Mouse (Mus musculus) hindbrain, embryonic 11.5 days (tissue): ENCODE measurements at regions not wholly inside any gene's neighbourhood (a gene's known extent, or its start where the extent isn't known, plus 50 kb on each side); places are given as distances from the start of the nearest gene placed in this dataset.
A peak's percentile ranks its signal among the peaks of the same experiment; 100 is the strongest.

ENCODE experiments used
- ATAC-seq: fragments of 200-750 bp; cut with Nextera tagmentation; 2 replicates; pipeline ENCODE4 v1.8.0; 2017; ENCODE audit warnings: mild to moderate bottlenecking, moderate TSS enrichment, moderate library complexity; ENCODE audit not compliant: low FRiP score
- DNase-seq: peaks from one replicate; pipeline ENCODE4 v3.0.0-alpha.2; 2015; ENCODE audit warnings: low spot score
- H3K27ac ChIP-seq: fragments of 300-500 bp; sonication (generic); 2 replicates; pipeline ENCODE4 v1.5.1; 2014; ENCODE audit warnings: mild to moderate bottlenecking, low read depth, low read length
- H3K27me3 ChIP-seq: fragments of 300-500 bp; sonication (generic); 2 replicates; pipeline ENCODE4 v1.6.1; 2014; ENCODE audit warnings: mild to moderate bottlenecking, low read length, moderate library complexity, mixed read lengths; ENCODE audit not compliant: control insufficient read depth, insufficient read depth
- H3K36me3 ChIP-seq: fragments of 300-500 bp; sonication (generic); 2 replicates; pipeline ENCODE4 v1.6.1; 2014; ENCODE audit warnings: mild to moderate bottlenecking, low read length, moderate library complexity, mixed read lengths; ENCODE audit not compliant: control insufficient read depth, insufficient read depth
- H3K4me1 ChIP-seq: fragments of 300-500 bp; sonication (generic); replicated peaks from 2 replicates; pipeline ENCODE4 v1.6.1; 2014; ENCODE audit warnings: low read length, mixed read lengths; ENCODE audit not compliant: control insufficient read depth, insufficient read depth
- H3K4me2 ChIP-seq: fragments of 300-500 bp; sonication (generic); replicated peaks from 2 replicates; pipeline ENCODE4 v1.6.1; 2014; ENCODE audit warnings: mild to moderate bottlenecking, low read depth, low read length
- H3K4me3 ChIP-seq: fragments of 300-500 bp; sonication (generic); 2 replicates; pipeline ENCODE4 v1.5.1; 2014; ENCODE audit warnings: low read depth, low read length
- H3K9ac ChIP-seq: fragments of 300-500 bp; sonication (generic); 2 replicates; pipeline ENCODE4 v1.6.1; 2014; ENCODE audit warnings: low read depth, low read length
- H3K9me3 ChIP-seq: fragments of 300-500 bp; sonication (generic); 2 replicates; pipeline ENCODE4 v1.6.1; 2016; ENCODE audit warnings: low read length; ENCODE audit not compliant: control insufficient read depth
- WGBS: fragments of 180-500 bp; shearing (Covaris S2); extraction: QIAGEN DNeasy Blood & Tissue Kit; methylation state at CpG from one replicate; pipeline ENCODE4 v1.1.7; 2014; 5-methylcytosine and 5-hydroxymethylcytosine counted together

DNA sequence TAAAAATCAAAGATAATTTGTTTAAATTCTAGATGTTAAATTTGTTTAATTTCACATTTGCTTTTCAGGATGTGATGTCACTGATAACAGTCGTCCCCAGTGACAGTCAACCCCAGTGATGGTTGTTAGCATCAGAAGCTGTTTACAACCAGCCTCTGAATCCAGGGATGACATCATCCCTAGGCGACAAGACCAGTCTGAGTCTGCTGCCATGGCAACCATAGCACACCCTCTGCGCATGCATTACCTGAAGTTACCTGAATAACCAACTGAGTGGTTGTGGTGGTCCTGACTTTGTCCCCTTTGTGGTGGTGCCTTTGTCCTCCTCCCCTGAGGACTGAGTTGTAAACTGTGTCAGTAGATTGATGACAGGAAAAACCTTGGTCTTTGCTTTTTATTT, 92.0 kb upstream of the Zfp644 start:
- no peaks in the 10 kb centered on the region for H3K4me1 ChIP-seq
- 51% methylated on average over 3 of the region's 3 CpGs for WGBS
- H3K9me3 ChIP-seq, result no peaks in the 10 kb centered on the region
- no peak overlapping the region for H3K4me3 ChIP-seq
- H3K9ac ChIP-seq, result no peak overlapping the region
- H3K27ac ChIP-seq, result no peak overlapping the region
- no peaks in the 10 kb centered on the region for H3K27me3 ChIP-seq
- peak; percentile 49 for DNase-seq
- ATAC-seq, result no peak
- H3K36me3 ChIP-seq, result no peaks in the 10 kb centered on the region
- no peak overlapping the region for H3K4me2 ChIP-seq

DNA sequence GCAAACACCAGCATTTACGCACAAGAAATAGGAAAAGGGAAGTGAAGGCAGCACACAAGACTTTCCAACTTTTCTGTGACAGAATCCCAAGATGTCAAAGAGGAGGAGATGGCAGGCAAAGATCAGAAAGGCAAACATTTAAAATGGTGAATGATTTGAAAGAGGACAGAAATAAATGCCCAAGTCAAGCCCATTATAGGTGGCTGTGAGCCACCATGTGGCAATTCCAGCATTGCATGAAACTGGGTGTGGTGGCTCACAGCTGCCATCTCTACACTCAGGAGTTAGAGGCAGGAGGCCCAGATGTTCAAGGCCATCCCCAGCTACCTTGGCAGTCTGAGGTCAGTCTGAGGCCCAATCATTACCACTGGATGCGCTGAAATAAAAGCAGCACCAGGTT, 88.0 kb upstream of the Zfp644 start:
- Histone ChIP-seq H3K4me2 (no peak overlapping the region), H3K9me3 (no peaks in the 10 kb centered on the region), H3K27me3 (no peaks in the 10 kb centered on the region), H3K4me3 (no peak overlapping the region), H3K36me3 (no peaks in the 10 kb centered on the region), H3K9ac (no peak overlapping the region), H3K4me1 (no peaks in the 10 kb centered on the region), H3K27ac (no peak overlapping the region)
- WGBS, result 79% methylated on average over 2 of the region's 2 CpGs
- ATAC-seq (no peak), DNase-seq (no peak)

DNA sequence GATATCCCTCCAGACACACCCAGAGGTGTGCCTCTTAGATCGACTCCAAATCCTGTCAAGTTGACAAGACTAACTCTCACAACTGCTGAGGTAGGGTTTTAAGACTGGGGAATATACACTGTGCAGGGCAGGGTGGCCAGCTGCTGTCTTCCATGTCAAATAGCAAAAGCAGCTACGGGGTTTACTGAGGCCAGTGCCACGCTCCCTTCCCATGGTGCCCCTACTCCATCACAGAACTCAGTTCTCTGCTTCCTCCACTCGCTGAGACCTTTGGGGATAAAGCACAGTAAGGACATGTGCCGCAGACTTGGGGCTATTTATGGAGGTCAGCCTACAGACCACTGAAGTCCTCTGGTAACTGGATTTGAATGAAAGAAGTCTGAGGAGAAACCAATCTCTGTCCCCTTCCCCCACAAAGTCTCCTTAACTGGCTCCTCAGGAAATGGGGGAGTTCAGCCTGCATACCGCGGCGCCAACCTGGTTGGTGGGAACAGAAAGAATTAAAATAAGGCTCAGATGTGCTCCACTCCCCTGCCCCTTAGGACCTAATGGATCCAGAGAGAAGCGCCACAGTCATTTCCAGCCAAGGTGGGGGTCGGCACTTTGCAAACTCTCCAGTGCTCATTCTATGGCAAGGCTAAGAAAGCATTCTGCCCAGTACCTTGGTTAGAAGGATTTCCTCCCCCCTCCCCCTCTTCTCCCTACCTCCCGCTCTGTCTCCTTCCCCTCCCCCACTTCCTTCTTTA, 87.0 kb upstream of the Zfp644 start:
- H3K4me2 ChIP-seq, result peak overlapping the region; percentile 20; the same call in 1 of the 2 replicates
- no peaks in the 10 kb centered on the region for H3K9me3 ChIP-seq
- no peak overlapping the region for H3K4me3 ChIP-seq
- no peaks in the 10 kb centered on the region for H3K27me3 ChIP-seq
- ATAC-seq (no peak), DNase-seq (peak; percentile 39)
- no peaks in the 10 kb centered on the region for H3K4me1 ChIP-seq
- H3K36me3 ChIP-seq, result no peaks in the 10 kb centered on the region
- WGBS, result 18% methylated on average over 11 of the region's 11 CpGs
- H3K9ac ChIP-seq, result no peak overlapping the region
- H3K27ac ChIP-seq, result no peak overlapping the region

DNA sequence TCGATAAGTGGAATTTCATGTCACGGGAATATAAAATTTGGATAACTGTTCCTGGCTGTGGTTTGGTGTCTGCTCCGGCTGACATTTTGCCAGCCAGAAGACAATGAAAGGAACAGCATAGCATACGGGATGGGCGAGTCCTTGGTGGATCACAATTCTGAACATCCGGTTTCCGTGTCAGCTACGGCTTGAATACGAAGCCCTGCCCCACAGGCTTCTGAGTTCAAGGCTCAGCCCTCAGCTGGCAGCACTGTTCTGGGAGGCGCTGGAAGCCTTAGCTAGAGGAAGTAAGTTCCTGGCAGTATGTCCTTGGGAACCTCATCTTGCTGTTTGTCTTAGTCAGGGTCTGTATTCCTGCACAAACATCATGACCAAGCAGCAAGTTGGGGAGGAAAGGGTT, 83.7 kb upstream of the Zfp644 start:
- no peaks in the 10 kb centered on the region for H3K9me3 ChIP-seq
- no peaks in the 10 kb centered on the region for H3K4me1 ChIP-seq
- DNase-seq, result no peak
- no peak overlapping the region for H3K9ac ChIP-seq
- no peak for ATAC-seq
- no peak overlapping the region for H3K4me3 ChIP-seq
- no peak overlapping the region for H3K4me2 ChIP-seq
- no peaks in the 10 kb centered on the region for H3K36me3 ChIP-seq
- WGBS, result 90% methylated on average over 10 of the region's 10 CpGs
- no peak overlapping the region for H3K27ac ChIP-seq
- H3K27me3 ChIP-seq, result no peaks in the 10 kb centered on the region

DNA sequence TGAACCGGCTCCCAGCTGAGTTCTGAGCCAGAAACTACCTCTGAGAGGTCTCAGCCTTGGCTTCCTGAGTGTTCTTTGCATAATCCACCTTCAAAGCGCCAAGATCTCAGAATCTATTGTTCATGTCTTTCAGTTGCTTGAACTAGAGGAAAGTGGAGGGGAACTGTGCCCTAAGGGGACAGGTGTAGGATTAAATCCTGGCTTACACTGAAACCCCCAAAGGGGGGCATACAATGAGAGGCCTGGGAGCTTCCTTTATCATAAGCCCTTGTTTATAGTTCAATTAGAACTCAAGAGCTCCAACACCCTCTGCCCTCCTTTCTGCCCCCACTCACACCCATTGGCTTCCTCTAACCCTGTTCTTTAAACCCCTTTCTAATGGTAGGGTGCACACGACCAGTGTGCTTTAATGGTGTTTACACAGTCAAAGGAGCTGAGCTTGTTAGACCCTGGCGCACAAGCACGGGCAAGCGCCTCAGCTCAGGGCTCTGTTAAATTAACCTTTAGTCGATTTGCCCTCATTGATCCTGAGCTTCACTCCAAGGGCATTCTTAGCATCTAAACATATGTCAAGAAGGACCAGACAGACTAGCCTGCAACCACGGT, 81.2 kb upstream of the Zfp644 start:
- H3K27me3 ChIP-seq, result no peaks in the 10 kb centered on the region
- no peaks in the 10 kb centered on the region for H3K36me3 ChIP-seq
- H3K4me2 ChIP-seq, result no peak overlapping the region
- DNase-seq, result no peak
- WGBS, result 35% methylated on average over 8 of the region's 8 CpGs
- H3K9me3 ChIP-seq, result no peaks in the 10 kb centered on the region
- ATAC-seq, result no peak
- H3K27ac ChIP-seq, result no peak overlapping the region
- no peaks in the 10 kb centered on the region for H3K4me1 ChIP-seq
- H3K4me3 ChIP-seq, result no peak overlapping the region
- H3K9ac ChIP-seq, result no peak overlapping the region

DNA sequence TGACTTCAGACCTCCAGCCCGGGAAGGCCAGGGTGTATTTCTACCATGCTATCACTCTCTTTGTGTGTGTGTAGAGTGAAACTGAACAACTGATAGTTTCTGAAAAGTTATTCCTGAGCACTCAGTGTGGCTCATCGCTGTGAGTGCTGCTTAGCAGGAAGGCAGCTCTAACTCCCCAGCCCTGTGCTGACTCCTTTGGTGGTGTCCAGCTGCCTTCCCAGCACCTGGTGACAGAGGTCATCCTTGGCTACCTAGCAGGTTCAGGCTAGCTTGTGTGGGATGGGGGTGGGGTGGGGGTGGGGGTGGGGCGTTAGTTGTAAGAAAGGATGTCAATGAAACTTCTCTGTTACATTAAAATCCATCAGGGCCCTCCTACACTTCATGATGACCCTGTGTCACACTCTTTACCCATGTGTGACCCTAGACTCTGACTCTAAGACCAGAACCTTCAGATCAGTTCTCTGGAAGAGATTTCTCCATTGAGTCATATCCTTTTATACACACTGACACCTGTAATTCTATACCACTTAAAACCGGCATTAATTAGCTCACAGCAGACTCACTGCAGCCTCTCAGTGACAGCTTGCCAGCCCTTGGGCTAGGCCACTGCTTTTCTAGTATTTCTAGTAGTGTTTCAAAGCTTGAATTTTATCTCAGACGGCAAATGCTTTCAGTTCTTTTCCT, 78.1 kb upstream of the Zfp644 start:
- 46% methylated on average over 5 of the region's 5 CpGs for WGBS
- DNase-seq, result no peak
- H3K27me3 ChIP-seq, result no peaks in the 10 kb centered on the region
- H3K4me1 ChIP-seq, result no peaks in the 10 kb centered on the region
- H3K4me3 ChIP-seq, result no peak overlapping the region
- no peak overlapping the region for H3K4me2 ChIP-seq
- H3K9ac ChIP-seq, result no peak overlapping the region
- H3K36me3 ChIP-seq, result no peaks in the 10 kb centered on the region
- no peak for ATAC-seq
- H3K9me3 ChIP-seq, result no peaks in the 10 kb centered on the region
- no peak overlapping the region for H3K27ac ChIP-seq

DNA sequence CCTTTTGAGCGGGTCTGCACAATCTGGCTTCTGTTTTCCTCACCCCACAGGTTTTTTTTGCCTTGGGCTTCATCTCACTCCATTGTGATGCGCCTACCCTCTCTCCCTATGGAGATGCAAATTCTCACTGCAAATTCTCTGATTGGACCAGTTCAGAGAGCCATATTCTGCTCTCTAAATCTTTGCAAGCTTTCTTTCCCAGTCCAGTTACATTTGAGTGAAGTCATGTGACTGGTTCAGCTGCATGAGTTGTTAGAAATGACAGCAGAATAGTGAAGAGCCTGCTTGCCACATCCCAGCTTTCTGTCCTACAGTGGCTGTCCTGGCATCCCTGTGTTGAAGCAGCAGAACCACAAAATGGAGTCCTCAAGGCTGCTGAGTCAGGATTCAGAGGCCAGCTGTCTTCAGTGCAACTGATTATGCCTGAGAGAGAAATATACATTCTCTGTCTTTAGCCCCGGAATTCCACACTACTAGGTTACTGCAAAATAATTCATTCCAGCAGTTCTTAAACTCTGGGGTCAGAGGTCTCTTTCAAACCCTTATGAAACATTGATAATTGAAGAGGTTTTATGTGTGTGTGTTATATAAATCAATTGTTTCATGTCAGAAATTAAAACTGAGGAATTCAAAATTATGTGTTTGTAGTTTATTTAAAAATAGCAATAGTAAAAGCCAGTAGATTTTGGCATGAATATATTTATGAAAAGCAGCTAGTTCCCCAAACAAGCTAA, 76.3 kb upstream of the Zfp644 start:
- Histone ChIP-seq H3K36me3 (no peaks in the 10 kb centered on the region), H3K9ac (no peak overlapping the region), H3K4me2 (no peak overlapping the region), H3K27ac (peak overlapping the region; percentile 42; the same call in 1 of the 2 replicates), H3K4me3 (no peak overlapping the region), H3K27me3 (no peaks in the 10 kb centered on the region), H3K9me3 (no peaks in the 10 kb centered on the region), H3K4me1 (no peaks in the 10 kb centered on the region)
- DNase-seq (peak; percentile 33), ATAC-seq (peak; percentile 49; the same call in 1 of the 2 replicates)
- WGBS, result 40% methylated on average over 3 of the region's 3 CpGs

DNA sequence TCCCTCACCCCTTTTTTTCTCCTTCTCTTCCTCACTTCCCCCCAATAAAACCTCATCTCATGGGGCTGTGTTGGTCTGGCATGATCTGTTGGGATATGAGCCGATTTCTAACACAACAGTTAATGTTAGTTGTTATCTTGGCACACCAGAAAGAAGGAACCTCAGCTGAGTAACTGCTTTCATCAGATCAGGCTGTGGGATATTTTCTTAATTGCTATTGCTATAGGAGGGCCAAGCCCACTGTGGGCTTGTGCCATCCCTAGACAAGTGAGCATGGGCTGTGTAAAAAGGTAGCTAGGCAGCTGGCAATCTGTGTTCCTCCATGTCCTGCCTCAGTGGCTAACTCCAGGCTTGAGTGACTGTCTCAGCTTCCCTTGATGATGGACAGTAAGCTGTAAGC, 73.9 kb upstream of the Zfp644 start:
- WGBS, result 92% methylated on average over 1 of the region's 1 CpGs
- Histone ChIP-seq H3K4me1 (no peaks in the 10 kb centered on the region), H3K4me3 (no peak overlapping the region), H3K36me3 (no peaks in the 10 kb centered on the region), H3K27me3 (no peaks in the 10 kb centered on the region), H3K9ac (no peak overlapping the region), H3K9me3 (no peaks in the 10 kb centered on the region), H3K27ac (no peak overlapping the region), H3K4me2 (no peak overlapping the region)
- DNase-seq, result no peak
- ATAC-seq, result no peak
